Mouse (Mus musculus): ENCODE measurements around the gene Sec31a. TPM values are rescaled to one million over a fixed set of nuclear protein-coding genes. Genes with fewer than 3 reads are reported as not detected.

Gene Sec31a
- total and polyA plus RNA-seq, 3 experiments = 101 to 201 (median 111) TPM

DNA sequence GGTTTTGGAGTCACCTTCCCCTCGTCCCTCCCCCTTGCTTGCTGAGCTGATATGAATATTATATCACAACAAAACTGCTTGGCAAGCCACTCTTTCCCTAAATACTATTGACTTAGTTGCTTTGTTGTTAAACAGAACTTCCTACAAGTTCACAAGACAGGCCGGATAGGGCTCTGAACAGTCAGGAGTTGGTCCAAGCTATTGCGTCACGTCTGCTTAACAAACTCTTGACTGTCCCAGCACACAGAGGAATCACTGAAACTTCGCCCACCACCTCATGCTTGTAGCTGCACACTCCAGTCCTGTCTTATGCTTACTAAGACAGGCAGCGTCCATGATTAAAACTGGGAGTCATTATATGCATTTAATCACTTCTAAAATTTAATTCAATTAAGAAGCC is 46.9 kb downstream of the Sec31a start:
- peak in 1 of 2 experiments; percentile 36 for DNase-seq
- H3K4me1 ChIP-seq (ENCODE audit: control insufficient read depth, insufficient read depth, low read length) = peaks cover 5% of the 10 kb centered on the region; the same call in 1 of the 2 replicates
- no peak overlapping the region for H3K9ac ChIP-seq (ENCODE audit: low read depth, low read length)
- no peaks in the 10 kb centered on the region for H3K27me3 ChIP-seq (ENCODE audit: control insufficient read depth, insufficient read depth, low read length)
- no peak overlapping the region for H3K4me3 ChIP-seq
- no peaks in the 10 kb centered on the region for H3K79me2 ChIP-seq (replicated peaks; ENCODE audit: control insufficient read depth, insufficient read depth, low read length)
- TF ChIP-seq CTCF (IDR thresholded peaks at IDR 0.05) (no peak), POLR2A (IDR thresholded peaks at IDR 0.05; ENCODE audit: insufficient read depth, low read depth, low read length) (no peak), EP300 (IDR thresholded peaks at IDR 0.05; ENCODE audit: insufficient read depth, low read depth, low read length) (no peak)
- no peaks in the 10 kb centered on the region for H3K36me3 ChIP-seq (ENCODE audit: control insufficient read depth, insufficient read depth, low read length)
- H3K27ac ChIP-seq = no peak overlapping the region
- WGBS = 64% methylated on average over 6 of the region's 6 CpGs
- intact Hi-C loops (cut with DNase I) = no loop called here

DNA sequence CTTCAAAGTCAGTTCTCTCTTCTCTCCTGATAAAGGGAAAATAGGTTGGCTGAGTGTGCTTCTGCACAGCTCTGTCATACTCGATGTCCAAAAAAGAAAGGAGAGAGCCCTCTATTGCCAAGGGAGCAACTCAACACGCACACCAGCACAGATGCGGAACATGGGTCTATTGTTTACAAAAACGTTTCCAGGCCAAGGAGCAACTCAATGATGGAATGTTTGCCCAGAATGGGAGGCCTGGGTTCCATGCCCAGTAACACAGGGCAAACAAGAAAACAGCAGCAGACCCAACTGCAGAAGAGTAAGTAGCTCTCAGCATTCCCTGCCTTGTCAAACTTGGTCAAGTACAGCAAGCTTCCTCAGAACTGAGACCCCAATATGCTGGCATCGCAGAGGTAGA is 47.5 kb downstream of the Sec31a start:
- no peak overlapping the region for H3K4me3 ChIP-seq
- WGBS = 64% methylated on average over 5 of the region's 5 CpGs
- intact Hi-C loops (cut with DNase I) = no loop called here
- no peaks in the 10 kb centered on the region for H3K27me3 ChIP-seq (ENCODE audit: control insufficient read depth, insufficient read depth, low read length)
- no peaks in the 10 kb centered on the region for H3K79me2 ChIP-seq (replicated peaks; ENCODE audit: control insufficient read depth, insufficient read depth, low read length)
- no peak overlapping the region for H3K27ac ChIP-seq
- DNase-seq = no peak
- H3K4me1 ChIP-seq (ENCODE audit: control insufficient read depth, insufficient read depth, low read length) = peaks cover 5% of the 10 kb centered on the region; the same call in 1 of the 2 replicates
- H3K9ac ChIP-seq (ENCODE audit: low read depth, low read length) = no peak overlapping the region
- H3K36me3 ChIP-seq (ENCODE audit: control insufficient read depth, insufficient read depth, low read length) = no peaks in the 10 kb centered on the region
- no peak for TF ChIP-seq CTCF (IDR thresholded peaks at IDR 0.05)
- no peak for TF ChIP-seq EP300 (IDR thresholded peaks at IDR 0.05; ENCODE audit: insufficient read depth, low read depth, low read length)
- TF ChIP-seq POLR2A (IDR thresholded peaks at IDR 0.05; ENCODE audit: insufficient read depth, low read depth, low read length) = no peak

DNA sequence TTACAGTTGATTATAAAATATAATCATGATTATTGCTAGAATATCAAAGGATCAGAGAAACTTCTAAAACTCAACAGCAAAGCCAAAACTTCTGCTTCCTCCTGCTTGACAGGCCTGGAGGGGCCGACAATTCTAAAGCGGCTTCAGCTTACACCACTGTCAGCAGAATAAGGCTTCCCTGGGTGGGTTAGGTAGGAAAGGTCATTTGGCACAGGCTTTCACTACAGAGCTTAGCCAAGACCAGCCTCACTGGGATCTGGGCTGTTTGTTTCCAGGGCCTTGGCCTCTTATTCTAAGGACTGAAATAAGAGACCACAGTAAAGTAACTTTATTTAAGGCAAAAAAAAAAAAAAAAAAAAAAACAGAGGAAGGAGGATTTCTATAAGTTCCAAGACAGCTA is 49.0 kb downstream of the Sec31a start:
- intact Hi-C loops (cut with DNase I) = no loop called here
- Histone ChIP-seq H3K4me3 (no peak overlapping the region), H3K27ac (no peak overlapping the region), H3K4me1 (ENCODE audit: control insufficient read depth, insufficient read depth, low read length) (peaks cover 5% of the 10 kb centered on the region; the same call in 1 of the 2 replicates), H3K79me2 (replicated peaks; ENCODE audit: control insufficient read depth, insufficient read depth, low read length) (no peaks in the 10 kb centered on the region), H3K9ac (ENCODE audit: low read depth, low read length) (no peak overlapping the region), H3K36me3 (ENCODE audit: control insufficient read depth, insufficient read depth, low read length) (no peaks in the 10 kb centered on the region), H3K27me3 (ENCODE audit: control insufficient read depth, insufficient read depth, low read length) (no peaks in the 10 kb centered on the region)
- no peak for DNase-seq
- TF ChIP-seq POLR2A (IDR thresholded peaks at IDR 0.05; ENCODE audit: insufficient read depth, low read depth, low read length) (no peak), EP300 (IDR thresholded peaks at IDR 0.05; ENCODE audit: insufficient read depth, low read depth, low read length) (no peak), CTCF (IDR thresholded peaks at IDR 0.05) (no peak)
- WGBS = 88% methylated on average over 2 of the region's 2 CpGs

DNA sequence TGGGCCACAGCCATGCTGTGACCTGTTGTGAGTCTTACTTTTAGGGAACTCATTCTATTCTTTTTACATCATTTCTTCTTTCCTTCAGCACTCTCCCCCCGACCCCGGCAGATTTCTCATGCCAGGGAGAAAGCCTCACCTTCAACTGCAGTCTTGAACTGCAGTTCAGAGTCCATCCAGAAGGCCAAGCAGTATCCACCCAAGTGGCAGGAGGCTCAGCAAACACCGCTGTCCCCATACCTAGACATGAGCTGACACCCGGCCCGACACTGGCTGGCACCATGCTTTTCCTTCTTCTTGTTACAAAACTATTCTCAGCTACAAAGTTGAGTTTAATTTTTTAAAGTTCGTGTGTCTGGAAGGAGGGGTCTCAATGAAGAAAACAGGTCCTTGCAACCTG is 55.7 kb downstream of the Sec31a start:
- no peak for DNase-seq
- intact Hi-C loops (cut with DNase I) = no loop called here
- no peaks in the 10 kb centered on the region for H3K36me3 ChIP-seq (ENCODE audit: control insufficient read depth, insufficient read depth, low read length)
- no peaks in the 10 kb centered on the region for H3K79me2 ChIP-seq (replicated peaks; ENCODE audit: control insufficient read depth, insufficient read depth, low read length)
- WGBS = 87% methylated on average over 6 of the region's 6 CpGs
- no peaks in the 10 kb centered on the region for H3K4me1 ChIP-seq (ENCODE audit: control insufficient read depth, insufficient read depth, low read length)
- no peak for TF ChIP-seq POLR2A (IDR thresholded peaks at IDR 0.05; ENCODE audit: insufficient read depth, low read depth, low read length)
- no peak for TF ChIP-seq EP300 (IDR thresholded peaks at IDR 0.05; ENCODE audit: insufficient read depth, low read depth, low read length)
- no peak for TF ChIP-seq CTCF (IDR thresholded peaks at IDR 0.05)
- H3K9ac ChIP-seq (ENCODE audit: low read depth, low read length) = no peak overlapping the region
- no peaks in the 10 kb centered on the region for H3K27me3 ChIP-seq (ENCODE audit: control insufficient read depth, insufficient read depth, low read length)
- H3K27ac ChIP-seq = no peak overlapping the region
- no peak overlapping the region for H3K4me3 ChIP-seq

DNA sequence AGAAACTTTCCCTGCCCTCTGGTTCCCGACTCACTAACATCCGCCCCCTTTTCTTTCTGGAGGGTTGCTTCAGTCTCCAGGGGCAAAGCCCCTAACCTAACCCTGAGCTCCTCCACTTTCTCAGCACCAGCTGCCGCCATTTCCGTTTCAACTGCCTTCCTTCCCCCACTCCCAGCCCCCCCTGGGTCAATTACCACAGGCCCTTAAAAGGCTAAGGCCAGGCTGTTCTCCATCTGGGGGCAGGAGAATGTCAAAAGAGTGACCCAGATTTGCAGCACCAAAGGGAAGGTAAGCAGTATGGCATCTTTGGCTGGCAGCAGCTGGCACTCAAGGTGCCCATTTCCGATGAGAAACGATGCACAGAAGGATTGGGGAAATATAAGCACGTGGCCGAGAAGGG is 57.7 kb downstream of the Sec31a start:
- no peak overlapping the region for H3K9ac ChIP-seq (ENCODE audit: low read depth, low read length)
- H3K27me3 ChIP-seq (ENCODE audit: control insufficient read depth, insufficient read depth, low read length) = no peaks in the 10 kb centered on the region
- no peak for DNase-seq
- TF ChIP-seq POLR2A (IDR thresholded peaks at IDR 0.05; ENCODE audit: insufficient read depth, low read depth, low read length) (no peak), EP300 (IDR thresholded peaks at IDR 0.05; ENCODE audit: insufficient read depth, low read depth, low read length) (no peak), CTCF (IDR thresholded peaks at IDR 0.05) (no peak)
- H3K36me3 ChIP-seq (ENCODE audit: control insufficient read depth, insufficient read depth, low read length) = no peaks in the 10 kb centered on the region
- no peak overlapping the region for H3K27ac ChIP-seq
- H3K4me3 ChIP-seq = no peak overlapping the region
- H3K79me2 ChIP-seq (replicated peaks; ENCODE audit: control insufficient read depth, insufficient read depth, low read length) = no peaks in the 10 kb centered on the region
- intact Hi-C loops (cut with DNase I) = no loop called here
- 36% methylated on average over 8 of the region's 8 CpGs for WGBS
- no peaks in the 10 kb centered on the region for H3K4me1 ChIP-seq (ENCODE audit: control insufficient read depth, insufficient read depth, low read length)

DNA sequence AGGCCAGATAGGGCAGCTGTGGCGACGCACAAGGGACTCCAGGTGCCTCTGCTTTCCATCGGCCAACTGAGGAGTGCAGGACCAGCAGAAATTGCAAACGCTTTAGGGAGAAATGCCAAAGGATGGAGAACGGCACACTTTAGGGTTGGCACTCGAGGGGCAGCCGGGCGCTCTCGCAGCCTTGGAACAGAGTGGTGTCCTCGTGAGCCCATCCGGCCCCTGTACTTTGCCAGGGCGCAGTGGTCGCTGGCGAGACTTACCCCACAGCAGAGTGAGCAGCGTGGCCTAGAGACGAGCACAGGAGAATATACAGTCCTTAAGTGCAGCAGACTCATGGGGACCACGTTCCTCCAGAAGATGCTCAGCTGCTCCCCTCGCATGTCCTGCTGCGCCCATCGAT is 61.4 kb downstream of the Sec31a start:
- H3K4me3 ChIP-seq = no peak overlapping the region
- no peak overlapping the region for H3K9ac ChIP-seq (ENCODE audit: low read depth, low read length)
- no peak overlapping the region for H3K27ac ChIP-seq
- intact Hi-C loops (cut with DNase I) = no loop called here
- no peaks in the 10 kb centered on the region for H3K4me1 ChIP-seq (ENCODE audit: control insufficient read depth, insufficient read depth, low read length)
- 95% methylated on average over 20 of the region's 20 CpGs for WGBS
- TF ChIP-seq EP300 (IDR thresholded peaks at IDR 0.05; ENCODE audit: insufficient read depth, low read depth, low read length) = no peak
- no peak for TF ChIP-seq CTCF (IDR thresholded peaks at IDR 0.05)
- no peak for TF ChIP-seq POLR2A (IDR thresholded peaks at IDR 0.05; ENCODE audit: insufficient read depth, low read depth, low read length)
- no peaks in the 10 kb centered on the region for H3K36me3 ChIP-seq (ENCODE audit: control insufficient read depth, insufficient read depth, low read length)
- H3K27me3 ChIP-seq (ENCODE audit: control insufficient read depth, insufficient read depth, low read length) = no peaks in the 10 kb centered on the region
- H3K79me2 ChIP-seq (replicated peaks; ENCODE audit: control insufficient read depth, insufficient read depth, low read length) = no peaks in the 10 kb centered on the region
- DNase-seq = no peak

Measured in heart, adult 2 months (tissue).